Mouse (Mus musculus) CD4-positive naive resting alpha-beta T cell, adult 76 days (primary cell): ENCODE measurements around the gene Tssc4. TPM values are rescaled to one million over a fixed set of nuclear protein-coding genes. Genes with fewer than 3 reads are reported as not detected.

Experiments used
- total RNA-seq: library from RNA; stranded (reverse); gene quantifications from one replicate; pipeline ENCODE4 v1.2.4, GENCODE M21; 2023

The Tssc4 gene
- 12.6 TPM for total RNA-seq

GRCm38 (mm10) chr7:143068882-143069591 lies at the start of gene Tssc4:
Tssc4 (plus strand) TSS chr7:143069249.

GRCm38 (mm10) chr7:143052626-143053007 lies 16.4 kb upstream of the Tssc4 start, which contains the start of gene Cd81:
Cd81 (plus strand) TSS chr7:143052739.

GRCm38 (mm10) chr7:143094592-143095553 lies 25.8 kb downstream of the Tssc4 start, which contains the start of gene Trpm5:
Trpm5 (minus strand) TSS chr7:143094642.

GRCm38 (mm10) chr7:143106062-143106461 lies 37.0 kb downstream of the Tssc4 start, which contains the start of gene Kcnq1:
Kcnq1 (plus strand) TSS chr7:143106362.

Other genes with a start within 250 kb of the Tssc4 start
- gene Th, start 138.1 kb upstream of the Tssc4 start, total RNA-seq, result not detected
- not detected for gene Ascl2, start 100.0 kb upstream of the Tssc4 start, total RNA-seq
- 147 TPM for gene Tspan32, start 64.2 kb upstream of the Tssc4 start, total RNA-seq
- gene Cd81, start 16.5 kb upstream of the Tssc4 start, total RNA-seq, result 39.8 TPM
- gene Trpm5, start 25.4 kb downstream of the Tssc4 start, total RNA-seq, result 0.35 TPM
- gene Kcnq1, start 37.1 kb downstream of the Tssc4 start, total RNA-seq, result not detected